Mouse (Mus musculus): ENCODE measurements around the gene Herpud1. TPM values are rescaled to one million over a fixed set of nuclear protein-coding genes. Genes with fewer than 3 reads are reported as not detected.

Herpud1 gene
- total RNA-seq, 2 experiments from 2014 or later = 55.1 to 75.2 TPM

DNA sequence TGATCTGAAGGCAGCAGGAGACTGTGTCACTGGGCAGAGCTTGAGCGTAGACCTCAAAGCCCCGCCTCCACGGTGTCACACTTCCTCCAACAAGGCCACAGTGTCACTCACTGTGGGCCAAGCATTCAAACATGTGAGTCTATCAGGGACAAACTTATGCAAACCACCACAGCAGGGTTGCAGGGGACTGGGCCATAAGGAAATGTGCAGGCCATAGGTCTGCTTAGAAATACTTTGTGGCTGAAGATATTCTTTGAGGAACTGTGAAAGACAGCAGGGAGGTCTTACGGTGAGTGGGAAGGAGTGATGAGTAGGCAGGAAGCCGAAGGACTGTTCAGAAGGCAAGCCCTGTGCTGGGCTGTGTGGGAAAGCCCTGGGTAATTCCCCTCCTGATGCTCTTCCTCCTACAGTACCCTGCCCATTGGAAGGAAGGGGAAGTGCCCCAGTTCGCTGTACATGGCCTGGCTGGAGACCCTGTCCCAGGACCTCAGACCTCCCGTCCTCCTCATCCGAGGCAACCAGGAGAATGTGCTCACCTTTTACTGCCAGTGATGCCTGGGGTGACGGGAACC is 20.7 kb upstream of the Herpud1 start:
- DNase-seq = no peak
- intact Hi-C loops (cut with DNase I; ENCODE audit: low total_unique reads) = no loop called here

DNA sequence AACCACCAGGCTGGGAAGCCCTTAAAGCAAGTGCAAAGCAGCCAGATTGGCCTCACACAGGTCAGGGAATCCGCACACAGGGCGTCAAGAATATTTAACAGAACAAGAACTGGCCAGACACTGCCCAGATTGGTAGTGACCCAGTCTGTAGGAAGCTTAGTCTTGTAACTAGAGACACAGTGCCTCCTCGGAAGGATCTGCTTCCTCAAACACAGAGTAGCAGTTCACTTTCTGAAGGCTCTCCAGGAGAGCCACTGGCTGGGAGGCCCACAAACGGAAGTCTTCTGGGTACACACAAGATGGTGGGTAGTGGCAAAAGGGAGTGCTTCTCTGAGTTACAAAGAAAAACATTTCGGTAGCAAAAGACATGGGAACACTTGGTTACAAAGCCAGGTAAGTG is 15.4 kb upstream of the Herpud1 start:
- no peak for DNase-seq

DNA sequence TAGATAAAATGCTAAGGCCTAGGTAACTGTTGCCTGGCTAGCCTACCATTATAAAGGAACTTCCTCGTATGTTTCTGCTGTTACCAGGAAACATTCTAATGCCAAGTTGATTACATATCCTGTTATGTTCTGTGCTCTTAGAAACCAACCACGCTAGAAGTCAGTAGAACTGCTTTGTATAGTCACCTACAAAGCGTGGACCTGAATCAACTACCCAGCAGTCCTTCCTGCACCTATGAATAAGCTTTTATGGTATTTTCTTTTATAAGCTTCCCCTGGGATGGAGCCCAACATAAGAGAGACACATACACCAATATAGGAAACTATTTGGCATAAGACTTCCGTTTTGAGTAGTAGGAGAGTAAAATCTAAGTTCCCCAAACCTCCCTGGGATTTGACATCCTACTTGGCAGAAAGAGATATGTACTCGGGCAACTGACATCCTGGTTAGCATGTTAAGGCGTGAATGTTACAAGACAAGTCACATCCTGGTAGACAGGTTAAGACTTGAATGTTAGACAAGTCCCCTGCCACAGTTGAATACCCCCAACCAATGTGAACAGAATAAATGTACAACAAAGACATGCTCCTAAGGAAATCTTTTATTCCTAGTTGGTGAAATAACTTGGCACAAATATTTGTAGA is 13.2 kb upstream of the Herpud1 start:
- intact Hi-C loops (cut with DNase I; ENCODE audit: low total_unique reads) = no loop called here
- DNase-seq = no peak

More for the DNA sequence above, 15.4 kb upstream of the Herpud1 start:
- intact Hi-C loops (cut with DNase I; ENCODE audit: low total_unique reads) = no loop called here

DNA sequence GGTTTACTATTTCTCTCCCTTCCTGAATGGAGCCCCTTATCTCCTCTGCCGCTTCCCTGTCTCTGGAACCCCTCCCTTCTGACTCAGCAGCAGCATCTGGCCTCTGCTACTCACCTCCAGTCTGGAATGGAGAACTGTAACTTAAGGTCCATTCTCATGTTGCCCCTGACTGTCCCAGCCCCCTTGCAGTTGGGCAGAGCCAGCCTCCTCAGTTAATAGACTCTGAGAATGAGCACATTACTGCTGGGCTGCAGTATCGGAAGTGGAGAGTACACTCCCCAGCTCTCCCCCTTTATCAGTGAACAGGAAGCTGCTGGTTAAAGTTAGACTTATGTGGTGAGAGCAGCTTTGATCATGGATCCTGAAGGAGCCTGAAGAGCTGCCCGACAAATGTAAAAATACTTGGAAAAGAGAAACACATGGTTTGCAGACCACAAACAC is 10.7 kb upstream of the Herpud1 start:
- DNase-seq = no peak
- intact Hi-C loops (cut with DNase I; ENCODE audit: low total_unique reads) = no loop called here

DNA sequence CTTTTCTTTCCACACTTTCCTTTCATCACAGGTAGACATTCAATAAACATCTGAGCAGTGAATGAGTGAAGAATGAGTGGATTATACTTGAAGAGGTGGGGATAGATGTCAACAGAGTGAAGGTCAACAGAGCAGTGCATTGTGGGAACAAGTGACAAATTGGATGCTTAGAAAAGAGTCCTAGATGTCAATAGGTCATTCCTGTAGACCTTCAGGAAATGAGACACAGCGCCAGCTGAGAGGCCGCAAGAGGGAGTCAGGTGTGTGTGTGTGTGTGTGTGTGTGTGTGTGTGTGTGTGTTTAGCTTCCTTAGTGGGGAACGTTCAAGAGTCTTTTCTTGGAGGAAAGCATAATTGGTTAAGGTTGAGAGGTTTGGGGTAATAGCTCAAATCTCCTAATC is 10.1 kb upstream of the Herpud1 start:
- intact Hi-C loops (cut with DNase I; ENCODE audit: low total_unique reads) = no loop called here

DNA sequence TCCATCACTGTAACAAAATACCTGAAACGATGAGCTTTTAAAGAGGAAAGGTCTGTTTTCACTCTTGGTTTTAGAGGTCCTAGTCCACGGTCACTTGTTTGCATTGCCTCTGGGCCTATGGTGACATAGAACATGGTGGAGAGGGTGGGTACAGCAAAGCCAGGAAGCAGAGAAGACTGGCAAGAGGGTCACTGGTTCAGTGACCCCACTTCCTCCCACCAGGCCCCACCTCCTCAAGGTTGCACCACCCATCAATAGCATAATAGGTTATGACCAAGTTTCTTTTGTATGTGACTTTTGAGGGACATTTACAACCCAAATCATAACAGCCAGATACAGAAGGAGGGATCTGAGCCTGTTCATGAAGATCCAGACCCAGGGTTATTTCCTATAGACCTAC is 9.7 kb upstream of the Herpud1 start:
- intact Hi-C loops (cut with DNase I; ENCODE audit: low total_unique reads) = no loop called here

More for the DNA sequence above, 10.1 kb upstream of the Herpud1 start:
- no peak for DNase-seq

DNA sequence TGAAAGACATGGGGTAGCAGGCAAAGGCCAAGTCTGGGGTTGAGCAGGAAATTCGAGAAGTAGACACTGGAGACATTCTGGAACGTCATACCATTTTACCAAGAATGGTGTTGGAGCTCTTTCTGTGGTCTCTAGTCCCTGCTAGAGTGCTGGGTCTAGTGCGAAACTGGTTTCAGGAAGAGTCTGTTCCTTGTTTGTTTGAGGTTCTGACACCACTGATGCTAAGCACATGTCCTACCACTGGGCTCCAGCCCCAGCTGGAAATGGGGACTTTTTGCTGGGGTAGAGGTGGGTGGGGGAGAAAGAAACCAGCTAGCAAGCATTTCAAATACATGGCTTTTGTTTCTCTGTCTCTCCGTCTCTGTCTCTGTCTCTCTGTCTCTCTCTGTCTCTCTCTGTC is 9.2 kb upstream of the Herpud1 start:
- no peak for DNase-seq
- intact Hi-C loops (cut with DNase I; ENCODE audit: low total_unique reads) = no loop called here

More for the DNA sequence above, 9.7 kb upstream of the Herpud1 start:
- DNase-seq = no peak

GRCm38 (mm10) chr8:94377714-94378205 is 8.5 kb upstream of the Herpud1 start:
- intact Hi-C loops (cut with DNase I; ENCODE audit: low total_unique reads) = no loop called here
- peak; percentile 63 for DNase-seq

GRCm38 (mm10) chr8:94378763-94379415 is 7.3 kb upstream of the Herpud1 start:
- DNase-seq = no peak
- intact Hi-C loops (cut with DNase I; ENCODE audit: low total_unique reads) = no loop called here

DNA sequence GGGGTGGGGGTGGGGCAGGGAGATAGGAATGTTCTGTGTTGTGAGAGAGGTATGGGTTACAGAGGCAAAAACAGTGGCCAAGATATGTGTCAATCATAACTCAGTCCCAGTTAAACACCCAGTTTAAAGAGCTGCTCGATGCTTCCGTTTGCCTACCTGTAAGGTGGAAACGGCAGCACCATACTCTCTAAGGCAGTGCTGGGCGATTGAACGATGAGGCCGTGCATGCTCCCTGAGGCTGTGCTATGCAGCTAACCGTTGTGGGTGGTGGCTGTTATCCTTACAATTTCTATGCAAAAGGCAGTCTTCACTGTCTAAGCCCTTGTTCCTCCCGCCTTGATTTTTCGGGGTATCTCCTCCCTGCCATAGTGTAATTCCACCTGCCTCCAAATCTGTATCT is 6.6 kb upstream of the Herpud1 start:
- intact Hi-C loops (cut with DNase I; ENCODE audit: low total_unique reads) = no loop called here
- DNase-seq = no peak

DNA sequence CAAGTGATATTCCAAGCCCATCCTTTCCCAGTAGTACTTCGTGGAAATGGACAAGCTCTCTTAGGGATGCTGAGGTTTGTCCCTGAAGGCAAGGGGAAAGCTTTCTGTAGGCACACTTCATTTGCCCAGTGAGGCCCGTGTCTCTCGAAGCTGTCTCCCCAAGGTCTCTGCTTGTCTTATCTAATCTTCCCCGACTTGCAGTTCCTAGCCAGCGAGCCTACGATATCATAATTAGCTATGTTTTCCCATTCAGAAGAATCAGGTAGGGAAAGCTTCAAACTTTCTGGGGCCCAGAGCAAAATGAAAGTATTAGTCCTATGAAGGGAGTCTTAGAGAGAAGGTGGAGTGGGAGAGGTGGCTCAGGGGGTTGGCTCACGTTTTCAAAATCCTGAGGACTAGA is 2.1 kb upstream of the Herpud1 start:
- intact Hi-C loops (cut with DNase I; ENCODE audit: low total_unique reads) = no loop called here
- no peak for DNase-seq

DNA sequence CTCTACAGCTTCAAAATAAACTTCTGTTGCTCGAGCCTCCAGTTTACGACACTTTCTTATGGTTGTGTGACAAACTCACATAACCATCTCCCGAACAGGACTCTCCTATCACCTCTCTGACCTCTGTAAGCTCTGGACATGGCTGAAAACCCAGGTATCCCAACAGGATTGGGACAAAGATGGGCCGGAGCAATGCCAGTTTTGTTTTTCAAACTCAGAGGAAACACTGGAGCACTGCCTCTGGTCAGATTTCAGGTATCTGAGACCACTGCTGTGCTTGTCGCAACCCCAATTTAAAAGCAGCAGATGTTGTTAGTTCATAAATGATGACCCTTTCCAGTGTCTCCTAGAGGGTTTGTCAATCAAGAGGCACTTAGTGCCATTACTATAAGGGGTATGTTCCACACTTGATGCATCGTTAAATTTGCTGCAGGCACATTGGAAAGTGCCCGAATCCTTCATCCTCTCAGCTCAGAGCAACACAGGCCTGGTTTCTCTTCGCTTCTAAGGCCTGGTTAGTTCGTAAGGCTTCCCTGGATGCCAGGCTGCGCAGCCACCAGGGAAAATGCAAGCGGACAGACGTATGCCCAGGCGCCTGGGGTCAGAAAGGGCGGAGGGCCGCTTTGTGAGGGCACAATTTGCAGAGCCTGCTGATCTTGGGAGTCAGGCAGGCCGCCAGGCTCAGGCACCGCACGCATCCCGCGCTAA is 578 bp upstream of the Herpud1 start:
- intact Hi-C loops (cut with DNase I; ENCODE audit: low total_unique reads) = no loop called here
- no peak for DNase-seq

GRCm38 (mm10) chr8:94387027-94387684 is 918 bp downstream of the Herpud1 start:
- DNase-seq = peak; percentile 80
- intact Hi-C loops (cut with DNase I; ENCODE audit: low total_unique reads) = no loop called here

- DNase-seq = no peak
- intact Hi-C loops (cut with DNase I; ENCODE audit: low total_unique reads) = no loop called here
Measured at GRCm38 (mm10) chr8:94387785-94388184, 1.5 kb downstream of the Herpud1 start.

GRCm38 (mm10) chr8:94389531-94389930 is 3.3 kb downstream of the Herpud1 start:
- intact Hi-C loops (cut with DNase I; ENCODE audit: low total_unique reads) = no loop called here
- DNase-seq = no peak

- DNase-seq = no peak
- intact Hi-C loops (cut with DNase I; ENCODE audit: low total_unique reads) = no loop called here
Measured at GRCm38 (mm10) chr8:94390429-94390828, 4.2 kb downstream of the Herpud1 start.

DNA sequence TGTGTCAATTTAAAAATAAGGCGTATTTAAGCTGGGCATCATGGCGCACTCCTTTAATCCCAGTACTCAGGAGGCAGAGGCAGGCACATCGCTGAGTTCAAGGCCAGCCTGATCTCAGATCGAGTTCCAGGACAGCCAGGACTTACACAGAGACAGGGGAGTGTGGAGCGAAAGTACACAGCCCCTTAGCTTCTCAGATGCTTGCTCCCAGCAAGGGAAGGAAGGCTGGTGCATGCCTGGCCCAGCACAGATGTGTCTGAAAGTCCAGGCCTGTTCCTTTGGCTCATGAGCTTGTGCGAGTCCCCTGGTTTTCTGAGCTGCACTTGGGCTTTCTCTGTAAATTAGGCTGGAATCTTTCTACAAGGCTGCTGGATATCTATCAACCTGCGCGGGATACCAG is 4.7 kb downstream of the Herpud1 start:
- intact Hi-C loops (cut with DNase I; ENCODE audit: low total_unique reads) = no loop called here
- DNase-seq = no peak

DNA sequence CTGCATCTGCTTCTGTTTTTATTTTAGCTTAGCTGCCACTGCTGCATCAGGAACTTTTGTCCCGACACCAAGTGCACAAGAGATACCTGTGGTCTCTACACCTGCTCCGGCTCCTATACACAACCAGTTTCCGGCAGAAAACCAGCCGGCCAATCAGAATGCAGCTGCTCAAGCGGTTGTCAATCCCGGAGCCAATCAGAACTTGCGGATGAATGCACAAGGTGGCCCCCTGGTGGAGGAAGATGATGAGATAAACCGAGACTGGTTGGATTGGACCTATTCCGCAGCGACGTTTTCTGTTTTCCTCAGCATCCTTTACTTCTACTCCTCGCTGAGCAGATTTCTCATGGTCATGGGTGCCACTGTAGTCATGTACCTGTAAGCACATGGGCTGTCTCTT is 5.9 kb downstream of the Herpud1 start:
- DNase-seq = peak; percentile 45
- intact Hi-C loops (cut with DNase I; ENCODE audit: low total_unique reads) = no loop called here

GRCm38 (mm10) chr8:94392648-94393047 is 6.4 kb downstream of the Herpud1 start:
- intact Hi-C loops (cut with DNase I; ENCODE audit: low total_unique reads) = no loop called here
- no peak for DNase-seq

Measured in gastrocnemius, postnatal 14 days (tissue).